Mouse (Mus musculus): ENCODE data around the gene Uts2r. TPM values are rescaled to one million over a fixed set of nuclear protein-coding genes. Genes with fewer than 3 reads are reported as not detected.

Gene Uts2r
- total RNA-seq, 2 experiments from 2014 or later: 0.24 to 0.43 TPM

DNA sequence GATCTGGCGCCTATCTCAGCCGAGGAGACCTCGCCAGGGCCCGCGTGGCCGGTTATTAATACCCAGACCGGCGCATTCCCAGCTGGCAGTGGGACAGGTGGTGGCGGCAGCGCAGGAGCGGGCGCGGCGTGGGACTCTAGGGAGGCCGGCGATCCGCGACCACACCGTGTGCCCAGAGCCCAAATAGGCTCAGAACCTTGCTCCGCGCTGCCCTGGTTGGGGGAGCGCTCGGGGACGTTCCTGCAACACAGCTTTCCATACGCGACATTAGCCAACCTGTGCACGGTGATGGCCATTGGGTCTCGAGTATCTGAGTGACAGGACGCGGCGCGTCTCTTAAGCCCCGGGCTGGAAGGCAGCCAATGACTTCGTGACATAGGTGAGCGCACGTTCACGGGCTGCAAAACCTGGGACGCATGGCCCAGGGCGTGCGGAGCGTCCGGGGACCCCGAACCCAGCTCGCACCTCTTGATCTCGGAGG lies 3.6 kb upstream of the Uts2r start:
- intact Hi-C loops (cut with DNase I): no loop called here
- peak; percentile 64 to 72 for DNase-seq

DNA sequence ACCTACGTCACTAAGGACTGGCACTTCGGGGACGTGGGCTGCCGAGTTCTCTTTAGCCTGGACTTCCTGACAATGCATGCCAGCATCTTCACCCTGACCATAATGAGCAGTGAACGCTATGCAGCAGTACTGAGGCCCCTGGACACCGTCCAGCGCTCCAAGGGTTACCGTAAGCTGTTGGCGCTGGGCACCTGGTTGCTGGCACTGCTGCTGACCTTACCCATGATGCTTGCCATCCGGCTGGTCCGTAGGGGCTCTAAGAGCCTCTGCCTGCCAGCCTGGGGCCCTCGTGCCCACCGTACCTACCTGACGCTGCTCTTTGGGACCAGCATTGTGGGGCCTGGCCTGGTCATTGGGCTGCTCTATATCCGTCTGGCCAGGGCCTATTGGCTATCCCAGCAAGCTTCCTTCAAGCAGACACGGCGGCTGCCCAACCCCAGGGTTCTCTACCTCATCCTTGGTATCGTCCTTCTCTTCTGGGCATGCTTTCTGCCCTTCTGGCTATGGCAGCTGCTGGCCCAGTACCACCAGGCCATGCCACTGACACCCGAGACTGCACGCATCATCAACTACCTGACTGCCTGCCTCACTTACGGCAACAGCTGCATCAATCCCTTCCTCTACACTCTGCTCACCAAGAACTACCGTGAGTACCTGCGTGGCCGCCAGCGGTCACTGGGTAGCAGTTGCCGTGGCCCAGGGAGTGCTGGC lies 720 bp downstream of the Uts2r start:
- intact Hi-C loops (cut with DNase I): no loop called here
- no peak for DNase-seq

DNA sequence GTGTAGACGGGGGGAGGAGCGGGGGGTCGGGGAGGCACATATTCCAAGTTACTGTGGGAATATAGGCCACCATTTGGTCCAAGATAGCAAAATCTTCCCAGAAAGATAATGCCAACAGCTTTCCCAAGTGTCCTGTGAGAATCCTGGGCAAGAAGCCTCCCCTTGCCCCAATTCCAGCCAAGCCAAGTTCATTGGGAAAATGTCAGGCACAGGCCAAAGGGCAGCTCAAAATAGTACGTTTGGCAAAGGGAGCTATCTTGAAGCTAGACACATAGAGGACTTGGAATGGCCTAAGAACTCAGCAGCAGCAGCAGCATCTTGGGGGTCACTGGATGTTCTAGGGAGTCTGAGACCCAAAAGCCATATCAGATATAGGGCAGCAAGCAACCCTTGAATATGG lies 3.7 kb downstream of the Uts2r start:
- intact Hi-C loops (cut with DNase I): no loop called here
- DNase-seq: no peak

DNA sequence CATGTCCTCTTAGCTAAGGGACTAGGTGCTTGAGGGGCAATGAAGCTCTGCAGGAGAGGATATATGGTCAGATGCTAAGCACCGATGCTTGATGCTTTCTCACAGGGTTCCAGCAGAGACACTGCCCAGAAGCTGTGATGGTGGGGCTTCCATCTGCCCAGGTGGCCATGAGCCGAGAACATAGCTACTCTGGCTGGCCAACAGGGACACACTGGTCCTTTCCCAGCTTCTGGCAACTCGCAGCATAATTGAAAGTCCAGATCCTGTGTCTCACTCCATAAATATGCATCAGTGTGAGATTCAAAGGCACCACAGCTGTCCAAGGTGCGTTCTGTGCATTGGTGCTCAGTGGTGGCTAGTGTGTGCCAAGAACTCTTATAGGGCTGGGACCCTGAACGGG lies 13.1 kb downstream of the Uts2r start:
- intact Hi-C loops (cut with DNase I): no loop called here
- DNase-seq: no peak

DNA sequence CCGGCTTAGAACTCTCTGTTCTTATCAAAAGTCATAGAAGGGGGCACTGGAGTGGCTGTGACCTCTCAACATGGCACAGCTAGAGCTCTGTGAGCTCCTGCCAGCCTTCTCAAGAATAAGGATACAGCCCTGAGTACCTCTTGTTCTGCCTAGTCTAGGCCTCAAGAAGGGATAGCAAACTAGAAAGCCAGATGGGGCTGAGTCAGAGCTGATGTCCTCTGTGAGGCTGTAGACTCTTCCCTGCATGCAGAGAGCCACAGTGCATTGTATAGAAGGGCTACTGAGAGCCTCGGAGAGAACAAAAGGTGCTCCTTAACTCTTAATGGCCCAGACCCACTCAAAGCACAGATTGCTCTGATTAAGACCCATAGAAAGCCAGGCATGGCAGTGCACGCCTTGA lies 14.2 kb downstream of the Uts2r start:
- no peak for DNase-seq
- intact Hi-C loops (cut with DNase I): no loop called here

DNA sequence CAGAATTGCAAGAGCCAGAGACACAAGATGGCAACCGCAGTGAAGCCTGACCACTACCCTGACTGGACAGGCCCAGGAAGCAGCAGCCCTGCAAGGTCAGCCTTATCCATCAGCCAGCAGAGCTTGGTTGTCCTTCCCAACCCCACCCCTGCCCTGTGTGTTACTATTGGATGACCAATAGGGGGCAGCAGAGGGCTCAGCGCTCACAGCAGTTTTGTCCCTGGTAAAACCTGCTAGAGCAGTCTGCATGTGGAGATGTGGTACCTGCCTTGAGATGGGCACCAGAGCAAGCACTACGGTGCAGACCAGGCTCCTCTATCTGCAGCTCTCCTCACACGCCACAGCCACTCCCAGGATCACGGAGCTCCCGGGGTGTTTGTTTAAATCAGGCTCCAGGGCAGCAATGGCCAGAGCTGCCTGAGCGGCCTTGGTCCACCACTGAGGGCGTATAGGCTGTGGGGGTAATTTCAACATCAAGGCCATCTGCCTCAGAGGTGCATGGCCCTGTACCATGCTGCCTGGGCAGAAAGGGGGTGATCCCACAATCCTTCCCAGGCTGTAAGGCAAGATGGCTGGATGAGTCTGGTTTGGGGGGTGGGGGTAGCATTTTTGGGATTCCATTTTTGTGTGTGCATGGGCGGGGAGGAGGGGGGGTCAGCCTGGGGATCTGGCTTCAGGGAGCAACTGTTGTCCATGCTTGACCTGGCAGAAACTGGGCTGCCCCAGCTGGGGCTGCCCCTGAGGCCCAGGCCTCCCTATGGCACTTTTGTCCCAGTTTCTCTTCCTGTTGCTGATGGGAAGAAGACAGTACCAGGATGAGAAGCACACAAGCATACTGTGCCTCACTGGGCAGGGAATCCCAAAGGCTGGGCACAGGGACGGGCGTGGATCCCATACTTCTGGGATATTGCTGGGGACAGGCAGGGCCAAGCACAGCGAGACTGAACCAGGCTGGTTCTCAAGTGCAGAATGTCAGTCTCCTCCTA lies 16.5 kb downstream of the Uts2r start:
- peak; percentile 54 to 72 for DNase-seq
- intact Hi-C loops (cut with DNase I): no loop called here

DNA sequence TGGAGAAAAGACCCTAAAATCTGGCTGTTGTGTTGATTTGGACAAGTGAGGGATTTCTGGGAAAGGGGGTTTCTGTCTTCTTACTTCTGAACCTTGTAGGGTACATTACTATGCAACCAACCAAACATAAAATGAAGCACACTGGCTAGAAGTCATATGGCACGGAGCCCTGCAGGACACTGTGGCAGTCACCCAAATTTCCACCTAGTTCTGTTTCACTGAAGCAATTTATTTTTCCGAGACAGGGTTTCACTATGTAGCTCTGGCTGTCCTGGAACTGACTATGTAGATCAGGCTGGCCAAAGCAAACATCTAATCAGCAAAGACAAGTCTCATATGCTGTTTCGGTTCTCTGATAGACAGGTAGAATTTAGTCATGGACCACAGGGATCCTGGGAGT lies 29.6 kb downstream of the Uts2r start:
- peak; percentile 36 to 51 for DNase-seq
- intact Hi-C loops (cut with DNase I): loop anchor here (5.0 kb wide), 1 partner anchor 122 kb away; no protein-coding TSS in a partner anchor

DNA sequence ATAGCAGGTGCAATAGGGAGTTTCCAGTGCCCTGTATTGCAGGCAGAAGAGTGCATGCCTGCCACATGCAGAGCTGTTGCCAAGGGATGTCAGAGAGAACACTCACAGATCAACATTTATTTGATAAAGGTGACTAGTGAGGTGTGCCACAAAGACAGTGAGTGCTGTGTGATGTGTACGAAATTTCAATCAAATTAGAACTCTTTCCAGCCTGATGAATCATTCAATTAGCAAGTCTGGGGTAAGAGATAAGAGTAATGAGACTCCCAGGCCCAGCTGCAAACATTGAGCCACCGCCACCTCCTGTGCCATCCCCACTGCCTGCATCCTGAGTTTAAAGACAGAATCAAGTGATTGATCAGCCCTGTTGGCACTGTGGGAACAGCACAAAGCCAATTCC lies 32.7 kb downstream of the Uts2r start:
- no peak for DNase-seq
- intact Hi-C loops (cut with DNase I): no loop called here

DNA sequence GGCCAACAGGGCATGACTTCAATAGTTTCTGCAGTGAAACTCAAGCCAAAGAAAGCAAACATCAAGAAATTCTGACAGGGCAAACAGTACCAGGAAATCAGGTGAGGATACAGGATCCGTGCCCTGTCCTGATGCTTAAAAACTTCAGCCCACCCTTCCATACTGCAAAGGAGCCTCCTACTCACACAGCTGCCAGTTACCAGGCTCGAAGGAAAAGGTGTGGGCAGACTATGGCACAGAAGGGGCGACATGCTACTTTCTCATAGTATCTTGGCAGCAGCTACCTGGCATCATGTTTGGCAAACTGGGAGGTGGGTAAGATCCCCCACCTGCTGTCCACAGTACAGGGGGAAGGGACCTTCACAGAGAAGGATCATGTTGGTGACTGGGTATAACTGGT lies 33.3 kb downstream of the Uts2r start:
- no peak for DNase-seq
- intact Hi-C loops (cut with DNase I): no loop called here

DNA sequence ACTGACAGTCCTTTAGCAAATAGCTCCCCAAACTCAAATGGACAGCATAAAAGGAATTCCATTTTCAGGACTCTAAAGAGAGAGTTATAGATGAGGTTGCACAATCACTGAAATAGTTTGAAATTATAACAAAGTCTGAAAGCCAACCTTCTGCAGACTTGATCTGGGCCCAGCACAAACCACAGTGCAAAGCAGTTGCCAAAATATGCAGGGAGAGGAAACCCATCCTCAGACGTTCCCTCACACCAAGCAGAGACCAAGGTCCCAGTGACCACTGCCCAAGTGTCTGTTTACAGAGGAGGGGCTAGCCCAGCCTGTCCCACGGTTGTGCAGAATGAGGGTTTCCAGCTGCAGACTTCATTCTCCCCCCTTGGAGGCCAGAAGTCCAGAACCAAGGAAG lies 38.6 kb downstream of the Uts2r start:
- no peak for DNase-seq
- intact Hi-C loops (cut with DNase I): no loop called here

DNA sequence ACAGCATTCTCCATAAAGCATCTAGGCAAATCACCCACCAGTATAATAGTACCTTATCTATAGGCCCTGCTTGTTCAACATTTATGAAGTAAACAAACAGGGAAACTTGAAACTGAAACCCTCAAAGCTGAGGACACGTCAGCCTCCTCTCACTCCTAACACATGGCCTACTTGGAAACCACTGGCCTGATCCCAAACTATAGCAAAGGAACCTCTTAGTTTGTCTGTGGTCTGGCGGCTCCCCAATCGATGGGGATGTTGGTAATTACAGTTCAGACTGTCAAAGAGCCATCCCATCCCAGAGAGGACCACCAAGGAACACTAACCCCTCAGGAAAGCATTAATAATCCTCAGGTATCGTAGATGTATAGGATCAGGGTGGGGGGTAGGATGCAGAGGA lies 39.8 kb downstream of the Uts2r start:
- intact Hi-C loops (cut with DNase I): loop anchor here (5.0 kb wide), 1 partner anchor 138 kb away; the partner anchor contains the start of gene Sectm1b
- no peak for DNase-seq

DNA sequence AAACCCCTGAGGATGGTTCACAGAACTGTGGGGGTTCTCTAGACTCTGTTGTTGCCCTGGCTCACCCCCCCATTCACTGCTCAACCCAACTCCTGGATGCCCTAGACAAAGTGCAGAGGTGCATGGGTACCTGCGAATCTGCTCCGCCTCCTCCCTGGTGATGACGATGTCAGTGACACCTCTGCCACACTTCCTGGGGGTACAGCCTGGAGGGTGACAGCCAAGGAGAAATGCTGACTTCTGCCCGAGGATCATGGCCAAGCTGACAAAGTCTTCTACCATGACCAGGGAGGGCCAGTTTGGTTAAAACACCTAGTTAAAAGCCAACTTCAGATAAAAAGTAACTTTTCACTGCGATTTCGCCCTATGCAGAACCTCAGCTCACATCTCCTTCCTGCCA lies 40.7 kb downstream of the Uts2r start:
- DNase-seq: no peak
- intact Hi-C loops (cut with DNase I): loop anchor here (5.0 kb wide), 1 partner anchor 138 kb away; the partner anchor contains the start of gene Sectm1b

DNA sequence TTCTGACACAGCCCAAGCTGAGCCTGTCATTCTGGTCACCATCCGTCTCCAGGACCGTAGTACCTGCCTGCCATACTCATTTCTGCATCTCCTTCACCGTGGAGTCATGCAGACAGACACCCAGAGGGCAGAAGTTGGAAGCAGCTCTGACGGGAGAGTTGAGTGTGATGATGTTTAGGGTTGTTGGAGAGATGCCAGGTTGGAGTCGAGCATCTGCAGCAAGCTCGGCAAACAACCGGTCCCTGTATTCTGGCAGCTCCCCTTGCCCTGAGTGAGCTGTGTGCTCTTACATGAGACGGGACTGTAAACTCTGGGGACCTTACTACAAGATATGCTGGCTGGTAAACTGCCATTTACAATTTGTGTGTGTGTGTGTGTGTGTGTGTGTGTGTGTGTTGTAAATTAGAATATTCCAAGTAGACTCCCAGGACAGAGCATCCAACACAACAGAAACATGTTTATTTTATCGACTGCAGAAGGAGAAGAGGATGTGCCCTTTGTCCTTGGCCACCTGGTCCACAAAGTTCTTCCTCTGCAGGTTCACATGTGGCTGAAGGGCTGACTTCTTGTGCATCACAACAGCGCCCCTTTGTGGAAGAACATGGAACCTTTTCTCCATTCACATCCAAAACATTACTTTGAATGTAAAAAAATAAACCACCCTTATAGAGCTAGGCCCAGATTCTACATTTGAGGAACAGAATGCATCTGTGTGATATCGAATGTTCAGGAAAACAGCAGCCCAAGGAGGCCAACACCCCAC lies 41.5 kb downstream of the Uts2r start:
- DNase-seq: peak; percentile 20 to 43
- intact Hi-C loops (cut with DNase I): loop anchor here (2.0 to 5.0 kb wide), 2 partner anchors 139 to 183 kb away; partner anchors contain the start of gene Sectm1b

DNA sequence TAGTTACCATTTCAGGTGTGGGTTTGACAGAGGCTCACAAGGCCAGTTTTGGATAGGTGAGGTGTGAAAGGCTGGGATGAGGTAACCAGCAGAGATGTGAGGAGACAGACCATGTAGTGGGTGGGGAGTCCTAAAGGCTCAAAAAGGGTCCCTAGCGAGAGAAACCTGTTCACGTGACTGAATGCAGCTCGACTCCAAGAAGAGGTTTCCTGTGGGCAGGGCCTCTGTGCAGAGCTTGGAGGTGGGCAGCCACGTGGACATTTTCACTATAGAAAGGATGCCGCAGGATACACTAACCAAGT lies 43.7 kb downstream of the Uts2r start:
- no peak for DNase-seq
- intact Hi-C loops (cut with DNase I): loop anchor here (2.0 to 5.0 kb wide), 4 partner anchors 33 to 185 kb away; partner anchors contain the start of genes Foxk2, Narf and Sectm1b

DNA sequence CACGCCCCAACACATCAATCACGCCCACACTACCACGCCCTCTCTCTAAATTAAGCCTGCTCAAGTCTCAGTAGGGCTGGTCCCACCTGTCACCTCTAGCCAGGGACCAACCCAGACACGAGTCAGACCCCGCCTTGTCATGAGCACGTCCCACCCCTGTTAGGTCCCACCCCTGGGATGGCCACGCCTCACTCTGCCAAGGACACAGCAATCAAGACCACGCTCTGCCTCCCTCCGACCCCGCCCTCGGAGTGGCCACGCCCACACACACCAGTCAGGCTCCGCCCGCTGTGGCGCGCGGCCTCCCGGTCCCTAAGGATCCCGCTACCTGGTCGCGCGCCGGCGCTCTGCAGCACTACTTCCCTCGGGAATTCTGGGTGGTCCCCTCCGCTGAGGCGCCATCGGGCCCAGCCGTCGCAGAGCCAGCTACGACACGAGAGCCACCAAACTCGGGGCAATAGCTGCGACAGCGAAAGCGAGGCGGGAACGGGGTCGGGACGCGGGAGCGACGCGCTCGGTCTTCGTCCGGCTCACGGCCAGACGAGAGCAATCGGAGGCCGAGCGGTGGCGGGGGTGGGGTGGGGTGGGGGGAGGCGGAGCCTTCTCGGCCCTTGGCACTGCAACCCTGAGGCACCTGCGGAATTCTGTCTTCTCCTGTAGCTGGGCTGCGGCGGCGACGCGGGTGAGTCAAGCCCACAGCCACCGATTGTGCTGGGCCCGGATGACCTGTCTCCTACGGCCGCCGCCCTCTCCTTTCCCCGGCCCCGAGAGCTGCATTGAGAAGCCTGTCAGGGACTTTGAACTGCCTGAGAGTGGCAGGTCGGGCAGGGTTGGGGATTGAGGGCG lies 44.3 kb downstream of the Uts2r start, which contains the start of the genes Hexdc and Ogfod3:
TSS of gene Hexdc (plus strand) at position 273 of the 846 bp plus-strand sequence.
TSS of gene Ogfod3 (minus strand) at position 551 of the 846 bp plus-strand sequence.
- peak; percentile 93 to 97 for DNase-seq
- intact Hi-C loops (cut with DNase I): loop anchor here (2.0 to 5.0 kb wide), 3 partner anchors 32 to 142 kb away; partner anchors contain the start of genes Foxk2, Narf and Sectm1b
